Mouse (Mus musculus) lung, postnatal 0 days (tissue): ENCODE data around the gene Rtn4rl2.

ENCODE experiments used
- CTCF ChIP-seq: IDR thresholded peaks from 2 replicates; pipeline ENCODE4 v1.5.1; 2016; ENCODE audit warnings: antibody characterized with exemption, mild to moderate bottlenecking
- EP300 ChIP-seq: IDR thresholded peaks from 2 replicates; pipeline ENCODE4 v1.6.1; 2016; ENCODE audit warnings: antibody characterized with exemption, mild to moderate bottlenecking, control low read depth

GRCm38 (mm10) chr2:84886821-84887281, 341 bp upstream of the Rtn4rl2 start:
- TF ChIP-seq CTCF = no peak
- no peak for TF ChIP-seq EP300
